Mouse (Mus musculus) hindbrain, postnatal 0 days (tissue): ENCODE measurements around the gene Abcb10. TPM values are rescaled to one million over a fixed set of nuclear protein-coding genes. Genes with fewer than 3 reads are reported as not detected.

Experiments used
- ATAC-seq: fragments of 200-750 bp; cut with Nextera tagmentation; 2 replicates; pipeline ENCODE4 v1.8.0; 2017; ENCODE audit warnings: mild to moderate bottlenecking, moderate TSS enrichment, moderate library complexity
- DNase-seq: peaks from one replicate; pipeline ENCODE4 v3.0.0-alpha.2; 2015; ENCODE audit warnings: low spot score
- H3K27ac ChIP-seq: fragments of 300-500 bp; sonication (generic); 2 replicates; pipeline ENCODE4 v1.5.1; 2014; ENCODE audit warnings: mild to moderate bottlenecking
- H3K27me3 ChIP-seq: fragments of 300-500 bp; sonication (generic); 2 replicates; pipeline ENCODE4 v1.6.1; 2014; ENCODE audit warnings: low read length, mixed read lengths; ENCODE audit not compliant: insufficient read depth
- H3K36me3 ChIP-seq: fragments of 300-500 bp; sonication (generic); 2 replicates; pipeline ENCODE4 v1.6.1; 2014; ENCODE audit warnings: low read length, mixed read lengths; ENCODE audit not compliant: insufficient read depth
- H3K4me1 ChIP-seq: fragments of 300-500 bp; sonication (generic); 2 replicates; pipeline ENCODE4 v1.6.1; 2014; ENCODE audit warnings: antibody characterized with exemption, low read length, mixed read lengths; ENCODE audit not compliant: insufficient read depth
- H3K4me2 ChIP-seq: fragments of 300-500 bp; sonication (generic); 2 replicates; pipeline ENCODE4 v1.6.1; 2014; ENCODE audit warnings: low read depth, mild to moderate bottlenecking, low read length, moderate library complexity, mixed read lengths
- H3K4me3 ChIP-seq: fragments of 300-500 bp; sonication (generic); 2 replicates; pipeline ENCODE4 v1.5.1; 2014; ENCODE audit warnings: low read length
- H3K9ac ChIP-seq: fragments of 300-500 bp; sonication (generic); replicated peaks from 2 replicates; pipeline ENCODE4 v1.6.1; 2014; ENCODE audit warnings: mild to moderate bottlenecking, low read length, moderate library complexity, mixed read lengths
- H3K9me3 ChIP-seq: fragments of 300-500 bp; sonication (generic); 2 replicates; pipeline ENCODE4 v1.6.1; 2016; ENCODE audit warnings: low read length, mixed read lengths
- CTCF ChIP-seq: IDR thresholded peaks from 2 replicates; pipeline ENCODE4 v1.5.1; 2016; ENCODE audit warnings: antibody characterized with exemption, control low read depth, low read depth
- WGBS: fragments of 180-500 bp; shearing (Covaris S2); extraction: QIAGEN DNeasy Blood & Tissue Kit; methylation state at CpG from one replicate; pipeline ENCODE4 v1.1.7; 2014; 5-methylcytosine and 5-hydroxymethylcytosine counted together
- polyA plus RNA-seq: library from polyadenylated mRNA; unstranded; fragments of >200 nt; fragmentation: Nextera tagmentation; extraction: Ambion mirVana; gene quantifications from 2 replicates; pipeline ENCODE4 v1.2.1, GENCODE M21; 2015
- total RNA-seq: library from RNA; depleted of rRNA; stranded (reverse); fragments of >200 nt; gene quantifications from 2 replicates; pipeline ENCODE4 v1.2.3, GENCODE M21; 2014

Gene Abcb10
- total and polyA plus RNA-seq, 2 experiments from 2014 or later, result 13.4 to 39.0 TPM

- 94% methylated on average over 3 of the region's 3 CpGs for WGBS
- no peak for DNase-seq
- Histone ChIP-seq H3K4me1 (no peaks in the 10 kb centered on the region), H3K27me3 (no peaks in the 10 kb centered on the region), H3K27ac (no peak overlapping the region), H3K4me2 (no peak overlapping the region), H3K4me3 (no peak overlapping the region), H3K36me3 (peaks cover 15% of the 10 kb centered on the region), H3K9me3 (no peaks in the 10 kb centered on the region), H3K9ac (no peak overlapping the region)
- no peak for ATAC-seq
- TF ChIP-seq CTCF, result no peak
Measured at GRCm38 (mm10) chr8:123993997-123994396, 11.1 kb upstream of the Abcb10 start.

GRCm38 (mm10) chr8:123993597-123993996 is 10.7 kb upstream of the Abcb10 start:
- H3K4me3 ChIP-seq, result no peak overlapping the region

GRCm38 (mm10) chr8:123992587-123992986 is 9.7 kb upstream of the Abcb10 start:
- H3K4me2 ChIP-seq, result no peak overlapping the region
- DNase-seq, result no peak
- no peak overlapping the region for H3K4me3 ChIP-seq
- no peaks in the 10 kb centered on the region for H3K9me3 ChIP-seq
- H3K27me3 ChIP-seq, result no peaks in the 10 kb centered on the region
- peak; percentile 49 for TF ChIP-seq CTCF
- H3K36me3 ChIP-seq, result peaks cover 13% of the 10 kb centered on the region
- ATAC-seq, result no peak
- 81% methylated on average over 8 of the region's 8 CpGs for WGBS
- no peak overlapping the region for H3K9ac ChIP-seq
- H3K27ac ChIP-seq, result no peak overlapping the region
- H3K4me1 ChIP-seq, result no peaks in the 10 kb centered on the region

More at GRCm38 (mm10) chr8:123993597-123993996, 10.7 kb upstream of the Abcb10 start:
- no peak for TF ChIP-seq CTCF
- Histone ChIP-seq H3K4me1 (no peaks in the 10 kb centered on the region), H3K27me3 (no peaks in the 10 kb centered on the region), H3K36me3 (peaks cover 13% of the 10 kb centered on the region), H3K4me2 (no peak overlapping the region), H3K9me3 (no peaks in the 10 kb centered on the region), H3K9ac (no peak overlapping the region), H3K27ac (no peak overlapping the region)
- 93% methylated on average over 5 of the region's 5 CpGs for WGBS
- ATAC-seq (no peak), DNase-seq (no peak)

GRCm38 (mm10) chr8:123990277-123991049 is 7.5 kb upstream of the Abcb10 start:
- 91% methylated on average over 13 of the region's 13 CpGs for whole genome bisulfite sequencing

GRCm38 (mm10) chr8:123989128-123989527 is 6.2 kb upstream of the Abcb10 start:
- no peak for TF ChIP-seq CTCF
- no peaks in the 10 kb centered on the region for H3K36me3 ChIP-seq
- whole genome bisulfite sequencing, result 76% methylated on average over 7 of the region's 7 CpGs

More at GRCm38 (mm10) chr8:123990277-123991049, 7.5 kb upstream of the Abcb10 start:
- Histone ChIP-seq H3K27me3 (no peaks in the 10 kb centered on the region), H3K4me3 (no peak overlapping the region), H3K36me3 (no peaks in the 10 kb centered on the region), H3K27ac (no peak overlapping the region), H3K4me2 (no peak overlapping the region), H3K4me1 (no peaks in the 10 kb centered on the region), H3K9me3 (no peaks in the 10 kb centered on the region), H3K9ac (no peak overlapping the region)
- no peak for DNase-seq
- ATAC-seq, result no peak
- no peak for TF ChIP-seq CTCF

GRCm38 (mm10) chr8:123988605-123989038 is 5.7 kb upstream of the Abcb10 start:
- Histone ChIP-seq H3K9me3 (no peaks in the 10 kb centered on the region), H3K4me1 (no peaks in the 10 kb centered on the region), H3K27ac (no peak overlapping the region), H3K27me3 (no peaks in the 10 kb centered on the region), H3K4me2 (no peak overlapping the region), H3K36me3 (no peaks in the 10 kb centered on the region), H3K9ac (no peak overlapping the region), H3K4me3 (no peak overlapping the region)
- DNase-seq (no peak), ATAC-seq (no peak)
- 76% methylated on average over 6 of the region's 6 CpGs for WGBS
- TF ChIP-seq CTCF, result no peak

More at GRCm38 (mm10) chr8:123989128-123989527, 6.2 kb upstream of the Abcb10 start:
- Histone ChIP-seq H3K27ac (no peak overlapping the region), H3K9ac (no peak overlapping the region), H3K9me3 (no peaks in the 10 kb centered on the region), H3K4me1 (no peaks in the 10 kb centered on the region), H3K4me3 (no peak overlapping the region), H3K27me3 (no peaks in the 10 kb centered on the region), H3K4me2 (no peak overlapping the region)
- ATAC-seq, result no peak
- no peak for DNase-seq

GRCm38 (mm10) chr8:123982291-123982793 is 580 bp downstream of the Abcb10 start:
- Histone ChIP-seq H3K4me2 (peak overlapping the region; percentile 94), H3K4me3 (peak overlapping the region; percentile 78), H3K4me1 (peaks cover 7% of the 10 kb centered on the region), H3K27me3 (no peaks in the 10 kb centered on the region), H3K9ac (peak overlapping the region; percentile 79), H3K36me3 (no peaks in the 10 kb centered on the region), H3K27ac (peak overlapping the region; percentile 74; the same call in 1 of the 2 replicates), H3K9me3 (no peaks in the 10 kb centered on the region)
- TF ChIP-seq CTCF, result no peak
- ATAC-seq (peak; percentile 40), DNase-seq (peak; percentile 12)
- under 1% methylated on average over 33 of the region's 48 CpGs for WGBS
